Mouse (Mus musculus): ENCODE data around the gene Gdi2.

Gene Gdi2

DNA sequence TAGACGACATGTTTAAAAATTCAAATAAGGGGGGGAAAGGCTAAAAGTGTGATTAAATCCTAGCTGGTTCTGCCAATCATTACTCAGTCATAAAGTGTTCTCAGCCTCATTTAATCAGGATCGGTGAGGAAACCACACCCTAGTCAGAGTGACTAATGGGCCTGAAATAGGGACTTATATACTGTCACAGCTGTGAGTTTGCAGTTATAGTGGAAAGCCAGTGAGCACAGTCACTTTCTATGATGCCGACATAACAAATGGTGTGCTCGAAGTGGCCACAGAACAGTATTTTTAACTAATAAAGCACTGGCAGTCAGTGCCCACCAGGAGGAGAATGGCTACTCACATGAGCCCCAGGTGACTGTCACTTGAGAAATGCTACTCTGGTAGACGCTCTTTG is 7.1 kb downstream of the Gdi2 start:
- in situ Hi-C loops (cut with MboI, MseI): loop anchor here in 1 of 2 experiments (5.0 kb wide), 1 partner anchor 133 kb away; no protein-coding TSS in a partner anchor

DNA sequence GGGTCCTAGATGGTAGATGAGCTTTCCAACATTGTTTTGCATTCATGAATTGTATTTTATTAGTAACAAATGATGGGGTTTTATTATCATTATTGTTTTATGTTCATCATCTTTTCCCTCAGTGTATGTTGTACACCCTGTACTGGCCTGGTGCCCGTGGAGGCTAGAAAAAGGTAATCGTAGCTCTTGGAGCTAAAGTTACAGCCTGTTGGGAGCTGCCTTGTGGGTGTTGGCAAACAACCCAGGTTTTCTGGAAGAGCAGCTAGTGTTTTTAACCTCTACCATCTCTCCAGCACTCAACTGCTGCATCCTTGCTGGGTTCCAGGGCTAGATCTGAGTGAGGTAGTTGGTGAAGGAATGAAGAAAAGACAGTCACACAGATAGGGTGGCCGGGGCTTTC is 9.5 kb downstream of the Gdi2 start:
- in situ Hi-C loops (cut with MboI, MseI): loop anchor here in 1 of 2 experiments (5.0 kb wide), 1 partner anchor 135 kb away; no protein-coding TSS in a partner anchor

DNA sequence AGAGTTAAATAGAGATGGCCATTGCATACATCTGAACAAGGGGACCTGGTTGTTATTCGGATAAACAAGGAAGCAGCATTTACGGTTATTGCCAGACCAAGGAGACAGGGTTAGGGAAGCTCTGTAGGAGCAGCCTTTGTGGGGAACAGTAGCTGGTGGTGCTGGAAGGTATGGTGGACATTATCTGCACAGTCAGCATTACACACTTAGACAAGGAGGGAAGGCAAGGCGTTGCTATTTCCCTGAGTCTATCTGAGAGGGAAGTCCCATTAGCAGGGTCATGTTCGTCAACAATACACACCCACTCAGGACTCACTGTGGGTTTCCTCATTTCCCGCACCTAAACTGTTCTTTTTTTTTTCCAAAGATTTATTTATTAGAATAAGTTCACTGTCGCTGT is 10.0 kb downstream of the Gdi2 start:
- in situ Hi-C loops (cut with MboI, MseI): loop anchor here in 1 of 2 experiments (5.0 kb wide), 1 partner anchor 136 kb away; no protein-coding TSS in a partner anchor

DNA sequence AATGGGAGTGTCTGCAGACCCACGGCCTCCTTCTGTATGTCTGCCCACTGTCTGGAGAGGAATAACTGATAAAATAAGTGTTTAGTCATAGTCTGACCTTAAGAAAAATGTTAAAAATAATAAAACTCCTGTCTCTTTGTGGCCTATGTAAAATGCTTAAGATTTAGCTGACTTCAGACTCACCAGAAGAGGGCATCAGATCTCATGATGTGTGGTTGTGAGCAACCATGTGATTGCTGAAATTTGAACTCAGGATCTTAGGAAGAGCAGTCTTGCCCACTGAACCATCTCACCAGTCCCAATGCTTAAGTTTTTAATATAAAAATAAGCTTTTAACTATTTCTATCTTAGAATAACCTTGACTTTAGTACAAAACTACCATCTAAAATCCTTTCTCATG is 25.3 kb downstream of the Gdi2 start:
- in situ Hi-C loops (cut with MboI, MseI): no loop called here

DNA sequence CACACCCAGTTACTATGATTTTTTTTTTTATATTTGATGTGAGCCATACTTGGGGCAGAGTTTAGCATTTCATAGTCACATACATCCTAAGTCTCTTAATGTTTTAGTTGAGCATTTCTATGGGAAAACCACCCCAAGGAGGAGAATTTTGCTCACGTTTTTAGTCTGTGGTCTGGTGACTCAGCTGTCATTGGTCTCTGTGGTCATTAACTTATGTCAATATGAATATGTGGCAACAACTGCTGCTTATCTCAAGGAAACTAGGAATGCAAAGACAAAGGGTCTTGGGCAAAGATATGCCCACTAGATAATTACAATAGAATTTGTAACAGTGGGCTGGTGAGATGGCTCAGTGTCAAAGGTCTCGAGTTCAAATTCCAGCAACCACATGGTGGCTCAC is 26.1 kb downstream of the Gdi2 start:
- in situ Hi-C loops (cut with MboI, MseI): no loop called here

DNA sequence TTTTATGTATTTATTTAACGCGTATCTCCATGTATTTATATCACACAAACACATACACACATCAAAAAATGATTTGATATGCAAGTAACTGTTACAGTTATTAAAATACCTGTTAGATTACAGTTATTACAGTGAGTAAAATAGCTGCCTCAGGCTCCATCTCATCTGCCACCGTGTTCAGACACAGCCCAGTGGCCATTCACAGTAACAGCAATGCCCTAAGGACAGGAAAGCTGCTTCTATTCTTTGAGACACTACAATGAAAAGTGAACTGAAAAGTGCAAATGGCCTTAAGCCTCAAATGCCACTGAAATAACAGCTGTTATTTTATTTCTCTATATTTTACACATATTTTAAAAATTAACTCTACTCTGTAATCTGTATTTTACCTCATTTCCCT is 52.9 kb downstream of the Gdi2 start:
- in situ Hi-C loops (cut with MboI, MseI): no loop called here

DNA sequence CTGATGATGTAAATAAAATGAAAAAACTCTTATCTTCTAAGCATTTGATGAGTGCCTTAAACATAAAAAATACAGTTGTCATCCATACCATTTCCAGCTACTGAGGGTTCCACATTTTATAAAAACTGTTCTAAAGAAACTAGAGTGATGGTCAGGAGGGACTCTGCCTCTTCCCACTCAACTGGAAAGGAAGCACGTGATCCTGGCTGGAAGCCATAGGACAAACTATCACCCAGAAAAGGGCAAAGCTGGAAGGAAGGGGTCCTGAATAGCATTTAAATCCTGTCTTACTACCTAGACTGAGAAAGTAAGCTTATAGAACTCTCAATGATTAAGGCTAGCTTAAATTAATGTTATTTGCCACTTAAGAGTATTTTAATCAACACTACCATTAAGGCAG is 56.4 kb downstream of the Gdi2 start:
- in situ Hi-C loops (cut with MboI, MseI): no loop called here

DNA sequence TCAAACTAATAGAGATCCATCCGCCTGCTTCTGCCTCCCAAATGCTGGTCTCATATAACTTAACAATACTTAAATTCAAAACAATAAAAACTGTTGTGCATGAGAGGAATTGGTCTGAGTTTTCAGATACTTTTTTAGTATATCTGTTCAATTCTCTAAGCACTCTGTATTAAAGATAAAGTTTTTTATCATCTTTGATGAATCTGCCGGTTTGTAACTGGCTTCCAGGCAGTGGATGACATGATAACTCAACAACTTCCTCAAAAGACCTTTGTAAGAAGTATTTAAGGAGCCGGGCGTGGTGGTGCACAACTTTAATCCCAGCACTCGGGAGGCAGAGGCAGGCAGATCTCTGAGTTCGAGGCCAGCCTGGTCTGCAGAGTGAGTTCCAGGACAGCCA is 58.4 kb downstream of the Gdi2 start:
- in situ Hi-C loops (cut with MboI, MseI): no loop called here

DNA sequence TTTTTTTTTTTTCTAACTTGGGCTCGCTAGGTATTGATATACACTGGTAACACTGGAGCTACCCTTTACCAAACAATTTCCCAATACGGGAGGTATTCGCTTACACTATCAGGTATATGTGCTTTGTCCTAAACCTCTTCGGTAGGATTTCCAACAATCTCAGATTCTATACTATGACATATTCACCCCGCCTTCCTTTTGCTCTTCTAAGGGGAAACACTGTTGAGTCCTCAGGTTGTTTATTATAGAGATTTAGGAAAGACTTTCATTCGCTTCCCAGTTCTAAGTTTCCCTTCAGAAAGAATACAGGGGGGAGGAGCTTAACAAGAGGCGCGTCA is 71.9 kb downstream of the Gdi2 start:
- in situ Hi-C loops (cut with MboI, MseI): no loop called here

DNA sequence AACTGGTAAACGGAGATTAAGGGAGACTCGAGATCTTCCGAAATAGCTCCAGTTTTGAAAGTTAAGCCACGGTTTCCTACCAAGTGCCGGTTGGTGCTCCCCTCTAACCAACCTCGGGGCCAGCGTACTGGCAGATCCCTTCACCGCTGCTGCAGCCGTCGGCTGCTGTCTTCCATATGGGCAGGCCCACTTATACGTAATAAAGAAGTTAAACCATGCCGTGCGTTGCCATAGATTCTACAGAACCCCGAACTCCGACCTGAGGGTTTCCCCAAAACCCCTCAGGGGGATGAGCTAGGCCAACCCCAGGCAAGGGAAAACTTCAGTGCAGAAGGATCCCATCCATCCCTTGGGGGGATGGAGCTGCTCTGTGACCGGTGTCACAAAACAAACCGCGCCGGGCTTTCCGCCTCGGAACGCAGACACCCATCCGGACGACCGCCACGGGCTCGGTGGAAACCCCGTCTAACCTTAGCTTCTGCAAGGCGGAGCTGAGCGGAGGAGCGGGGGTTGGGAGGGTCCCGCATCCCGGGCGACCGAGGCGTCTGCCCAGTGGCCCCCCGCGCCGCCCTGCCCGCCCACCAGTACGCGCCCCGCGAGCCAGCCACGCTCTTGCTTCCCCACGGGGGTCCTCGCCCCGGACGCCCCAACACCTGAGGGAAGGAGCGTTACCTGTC is 72.4 kb downstream of the Gdi2 start:
- in situ Hi-C loops (cut with MboI, MseI): no loop called here

DNA sequence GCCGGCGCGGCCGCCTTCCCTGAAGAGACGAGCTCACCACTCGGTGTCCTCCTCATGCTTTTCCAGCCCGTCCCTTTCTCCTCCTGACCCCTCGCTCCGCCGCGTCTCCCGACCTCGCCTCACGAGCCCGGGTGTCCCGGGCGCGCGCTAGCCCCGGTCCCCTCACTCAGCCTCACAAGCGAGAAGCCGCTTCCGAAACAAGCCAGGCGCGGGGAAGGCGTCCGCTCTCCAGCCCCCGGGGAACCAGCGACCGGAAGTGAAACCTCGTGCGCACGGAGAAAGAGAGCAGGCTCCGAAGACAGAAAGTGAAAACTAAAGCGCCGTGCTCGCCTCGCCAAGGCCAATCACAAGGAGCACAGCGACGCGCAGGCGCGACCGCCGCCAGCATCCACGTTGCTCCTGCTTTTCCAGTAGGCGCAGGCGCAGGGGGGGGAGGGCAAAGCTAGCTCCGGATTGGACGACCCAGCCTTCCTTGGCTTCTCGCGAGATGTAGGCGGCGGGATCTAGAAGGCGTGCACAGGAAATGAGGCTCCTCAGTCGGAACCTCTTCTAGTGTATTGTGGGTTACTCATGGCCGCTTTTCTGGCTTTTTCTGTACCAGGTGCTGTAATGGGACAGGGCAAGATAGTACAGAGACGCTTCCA is 73.1 kb downstream of the Gdi2 start, which contains the start of gene Fam208b:
Gene Fam208b (minus strand): TSS at position 314 of the 644 bp plus-strand sequence.
- in situ Hi-C loops (cut with MboI, MseI): no loop called here
